Mouse (Mus musculus) liver, adult 2 months (tissue): ENCODE results near the gene Sema4b. TPM values are rescaled to one million over a fixed set of nuclear protein-coding genes. Genes with fewer than 3 reads are reported as not detected.
A peak's percentile ranks its signal among the peaks of the same experiment; 100 is the strongest.

Experiments used
- DNase-seq: peaks from one replicate; pipeline ENCODE4 v3.0.0-alpha.2; 2011; ENCODE audit warnings: low read depth, low spot score; ENCODE audit errors: extremely low read depth
- H3K27ac ChIP-seq: fragments of 200-500 bp; replicated peaks from 2 replicates; pipeline ENCODE4 v1.5.1; 2012; ENCODE audit warnings: low read depth, mild to moderate bottlenecking, control low read depth, inconsistent platforms, low read length; ENCODE audit not compliant: insufficient read depth
- H3K27me3 ChIP-seq: fragments of 200-500 bp; 2 replicates; pipeline ENCODE4 v1.6.1; 2012; ENCODE audit warnings: mild to moderate bottlenecking, moderate library complexity, low read length, inconsistent platforms; ENCODE audit not compliant: control insufficient read depth, insufficient read depth
- H3K36me3 ChIP-seq: fragments of 200-500 bp; 2 replicates; pipeline ENCODE4 v1.6.1; 2012; ENCODE audit warnings: low read length, inconsistent platforms; ENCODE audit not compliant: control insufficient read depth, insufficient read depth
- H3K4me1 ChIP-seq: fragments of 200-500 bp; 2 replicates; pipeline ENCODE4 v1.6.1; 2011; ENCODE audit warnings: low read length; ENCODE audit not compliant: control insufficient read depth, insufficient read depth
- H3K4me3 ChIP-seq: fragments of 200-500 bp; 2 replicates; pipeline ENCODE4 v1.5.1; 2011; ENCODE audit warnings: low read depth, mild to moderate bottlenecking, control low read depth, low read length, moderate library complexity; ENCODE audit not compliant: insufficient read depth
- H3K79me2 ChIP-seq: fragments of 200-500 bp; 2 replicates; pipeline ENCODE4 v1.6.1; 2012; ENCODE audit warnings: inconsistent platforms, mild to moderate bottlenecking, low read length, moderate library complexity; ENCODE audit not compliant: control insufficient read depth, insufficient read depth
- H3K9ac ChIP-seq: fragments of 200-500 bp; 2 replicates; pipeline ENCODE4 v1.6.1; 2012; ENCODE audit warnings: low read depth, mild to moderate bottlenecking, control low read depth, inconsistent platforms, low read length
- CTCF ChIP-seq: fragments of 200-500 bp; IDR thresholded peaks from 2 replicates; pipeline ENCODE4 v1.5.1; 2011; ENCODE audit warnings: low read depth, low read length, control low read depth
- POLR2A ChIP-seq: fragments of 200-500 bp; IDR thresholded peaks from 2 replicates; pipeline ENCODE4 v1.6.1; 2011; ENCODE audit warnings: low read length, control low read depth; ENCODE audit not compliant: insufficient read depth; ENCODE audit errors: extremely low read depth
- WGBS: fragments of 180-500 bp; shearing (Covaris S2); methylation state at CpG from one replicate; pipeline ENCODE4 v1.1.7; 2018; 5-methylcytosine and 5-hydroxymethylcytosine counted together
- polyA plus RNA-seq: library from polyadenylated mRNA; depleted of rRNA; stranded (reverse); fragments of >200 nt; gene quantifications from 2 replicates; pipeline ENCODE4 v1.2.3, GENCODE M21; 2012
- total RNA-seq: library from RNA; depleted of rRNA; stranded (reverse); fragments of >200 nt; gene quantifications from 2 replicates; pipeline ENCODE4 v1.2.3, GENCODE M21; 2014

The Sema4b gene
- total and polyA plus RNA-seq, 2 experiments, result 3.7 to 4.4 TPM

GRCm38 (mm10) chr7:80197371-80197770 is 10.7 kb downstream of the Sema4b start:
- Histone ChIP-seq H3K27me3 (no peaks in the 10 kb centered on the region), H3K9ac (no peak overlapping the region), H3K79me2 (peaks cover 11% of the 10 kb centered on the region), H3K4me1 (peaks cover 26% of the 10 kb centered on the region), H3K4me3 (no peak overlapping the region), H3K36me3 (no peaks in the 10 kb centered on the region), H3K27ac (no peak overlapping the region)
- TF ChIP-seq CTCF (no peak), POLR2A (no peak)
- no peak for DNase-seq
- WGBS, result 71% methylated on average over 4 of the region's 4 CpGs

- Histone ChIP-seq H3K4me3 (peak overlapping the region; percentile 73), H3K79me2 (peaks cover 13% of the 10 kb centered on the region), H3K9ac (peak overlapping the region; percentile 81), H3K4me1 (peaks cover 28% of the 10 kb centered on the region), H3K27ac (0 out of 2 replicates have a peak overlapping the region, but pooled peaks have one; percentile 3), H3K27me3 (no peaks in the 10 kb centered on the region), H3K36me3 (no peaks in the 10 kb centered on the region)
- TF ChIP-seq CTCF (no peak), POLR2A (no peak)
- WGBS, result 5% methylated on average over 69 of the region's 74 CpGs
- peak; percentile 42 for DNase-seq
These were observed 11.5 kb downstream of the Sema4b start for GRCm38 (mm10) chr7:80197941-80198778.

GRCm38 (mm10) chr7:80198863-80199262 is 12.2 kb downstream of the Sema4b start:
- peaks cover 28% of the 10 kb centered on the region for H3K4me1 ChIP-seq
- TF ChIP-seq CTCF, result no peak
- TF ChIP-seq POLR2A, result no peak
- WGBS, result 5% methylated on average over 11 of the region's 11 CpGs
- H3K27ac ChIP-seq, result 0 out of 2 replicates have a peak overlapping the region, but pooled peaks have one; percentile 3
- H3K36me3 ChIP-seq, result no peaks in the 10 kb centered on the region
- DNase-seq, result no peak
- peaks cover 13% of the 10 kb centered on the region for H3K79me2 ChIP-seq
- peak overlapping the region; percentile 81 for H3K9ac ChIP-seq
- no peaks in the 10 kb centered on the region for H3K27me3 ChIP-seq
- H3K4me3 ChIP-seq, result peak overlapping the region; percentile 73

- Histone ChIP-seq H3K9ac (peak overlapping the region; percentile 81; the same call in 1 of the 2 replicates), H3K79me2 (peaks cover 11% of the 10 kb centered on the region; the same call in 1 of the 2 replicates), H3K4me3 (peak overlapping the region; percentile 73; the same call in 1 of the 2 replicates), H3K27ac (no peak overlapping the region), H3K27me3 (no peaks in the 10 kb centered on the region), H3K4me1 (peaks cover 26% of the 10 kb centered on the region), H3K36me3 (no peaks in the 10 kb centered on the region)
- DNase-seq, result no peak
- WGBS, result 44% methylated on average over 6 of the region's 6 CpGs
- TF ChIP-seq CTCF (no peak), POLR2A (no peak)
These were observed 12.6 kb downstream of the Sema4b start for GRCm38 (mm10) chr7:80199286-80199685.

GRCm38 (mm10) chr7:80199851-80200587 is 13.4 kb downstream of the Sema4b start:
- 61% methylated on average over 11 of the region's 11 CpGs for WGBS
- Histone ChIP-seq H3K4me3 (no peak overlapping the region), H3K27me3 (no peaks in the 10 kb centered on the region), H3K27ac (no peak overlapping the region), H3K36me3 (no peaks in the 10 kb centered on the region), H3K4me1 (peaks cover 26% of the 10 kb centered on the region), H3K9ac (no peak overlapping the region), H3K79me2 (peaks cover 11% of the 10 kb centered on the region; the same call in 1 of the 2 replicates)
- TF ChIP-seq CTCF (no peak), POLR2A (no peak)
- no peak for DNase-seq
